Mouse (Mus musculus) stomach, embryonic 15.5 days (tissue): ENCODE results near the gene Tec. TPM values are rescaled to one million over a fixed set of nuclear protein-coding genes. Genes with fewer than 3 reads are reported as not detected.

Source experiments
- ATAC-seq: fragments of 200-750 bp; cut with Nextera tagmentation; 2 replicates; pipeline ENCODE4 v1.8.0; 2017; ENCODE audit warnings: low read depth, moderate number of reproducible peaks, moderate TSS enrichment; ENCODE audit not compliant: insufficient read depth, low FRiP score
- H3K27ac ChIP-seq: fragments of 300-500 bp; sonication (generic); 2 replicates; pipeline ENCODE4 v1.5.1; 2015; ENCODE audit warnings: mild to moderate bottlenecking, inconsistent platforms
- H3K27me3 ChIP-seq: fragments of 300-500 bp; sonication (generic); replicated peaks from 2 replicates; pipeline ENCODE4 v1.6.1; 2015; ENCODE audit warnings: inconsistent platforms
- H3K36me3 ChIP-seq: fragments of 300-500 bp; sonication (generic); 2 replicates; pipeline ENCODE4 v1.6.1; 2015; ENCODE audit warnings: inconsistent platforms
- H3K4me1 ChIP-seq: fragments of 300-500 bp; sonication (generic); 2 replicates; pipeline ENCODE4 v1.6.1; 2015; ENCODE audit warnings: inconsistent platforms
- H3K4me2 ChIP-seq: fragments of 300-500 bp; sonication (generic); 2 replicates; pipeline ENCODE4 v1.6.1; 2015; ENCODE audit warnings: mild to moderate bottlenecking, inconsistent platforms
- H3K4me3 ChIP-seq: fragments of 300-500 bp; sonication (generic); replicated peaks from 2 replicates; pipeline ENCODE4 v1.5.1; 2015; ENCODE audit warnings: inconsistent platforms
- H3K9ac ChIP-seq: fragments of 300-500 bp; sonication (generic); 2 replicates; pipeline ENCODE4 v1.6.1; 2015; ENCODE audit warnings: inconsistent platforms
- H3K9me3 ChIP-seq: fragments of 300-500 bp; sonication (generic); 2 replicates; pipeline ENCODE4 v1.6.1; 2016; ENCODE audit warnings: inconsistent platforms
- WGBS: fragments of 180-500 bp; shearing (Covaris S2); methylation state at CpG from one replicate; pipeline ENCODE4 v1.1.7; 2015; 5-methylcytosine and 5-hydroxymethylcytosine counted together
- polyA plus RNA-seq: library from polyadenylated mRNA; unstranded; fragments of >200 nt; fragmentation: Nextera tagmentation; extraction: Ambion mirVana; gene quantifications from 2 replicates; pipeline ENCODE4 v1.2.1, GENCODE M21; 2015

Tec gene
- polyA plus RNA-seq, 1 experiment from 2014 or later = 10.8 TPM

DNA sequence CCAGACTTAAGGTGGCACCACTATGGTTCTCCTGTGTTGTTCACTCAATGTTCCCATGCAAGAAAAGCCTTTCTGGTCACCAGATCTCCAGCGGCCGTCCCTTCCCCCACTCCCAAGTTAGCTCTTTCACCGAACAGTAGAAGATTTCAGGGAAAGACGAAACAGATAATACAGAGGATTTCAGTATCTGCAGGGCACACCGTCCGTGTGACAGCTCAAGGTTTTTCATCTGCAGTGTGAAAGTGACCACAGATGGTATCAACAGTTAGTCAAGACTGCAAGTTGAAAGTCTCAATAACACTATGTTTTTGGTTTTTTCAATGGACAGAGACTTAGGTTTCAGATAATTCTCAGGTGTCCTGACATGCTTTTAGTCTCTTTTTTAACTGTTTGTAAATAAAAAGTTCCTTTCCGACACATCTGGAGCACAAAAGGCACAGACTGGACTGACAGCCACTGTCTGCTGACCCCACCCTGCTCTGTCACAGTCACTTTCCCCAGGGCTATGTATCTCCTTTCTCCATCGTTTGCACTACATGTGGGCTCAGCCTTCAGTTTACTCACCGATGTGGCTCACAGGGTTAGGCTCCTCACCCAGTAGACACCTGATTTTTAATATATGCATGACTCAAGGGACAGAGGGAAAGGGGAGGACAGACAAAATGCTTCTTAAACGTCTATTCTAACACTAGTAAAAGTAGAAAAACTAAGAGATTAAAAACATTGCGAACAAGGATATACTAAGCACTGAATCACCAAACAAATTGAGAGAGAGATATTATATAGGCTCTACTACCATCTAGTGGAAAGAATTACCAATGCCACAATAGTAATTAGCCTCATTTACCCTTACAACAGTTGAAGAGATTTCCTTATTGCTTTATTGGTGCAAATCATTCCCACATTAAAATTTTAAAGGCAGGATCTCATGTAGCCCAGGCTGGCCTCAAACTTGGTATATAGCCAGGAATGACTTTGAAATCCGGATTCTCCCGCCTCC lies 109.1 kb downstream of the Tec start:
- 65% methylated on average over 13 of the region's 13 CpGs for WGBS
- ATAC-seq = no peak
- H3K4me1 ChIP-seq = no peaks in the 10 kb centered on the region
- no peaks in the 10 kb centered on the region for H3K27me3 ChIP-seq
- H3K9ac ChIP-seq = no peak overlapping the region
- no peak overlapping the region for H3K4me3 ChIP-seq
- H3K36me3 ChIP-seq = no peaks in the 10 kb centered on the region
- no peaks in the 10 kb centered on the region for H3K9me3 ChIP-seq
- no peak overlapping the region for H3K4me2 ChIP-seq
- no peak overlapping the region for H3K27ac ChIP-seq

DNA sequence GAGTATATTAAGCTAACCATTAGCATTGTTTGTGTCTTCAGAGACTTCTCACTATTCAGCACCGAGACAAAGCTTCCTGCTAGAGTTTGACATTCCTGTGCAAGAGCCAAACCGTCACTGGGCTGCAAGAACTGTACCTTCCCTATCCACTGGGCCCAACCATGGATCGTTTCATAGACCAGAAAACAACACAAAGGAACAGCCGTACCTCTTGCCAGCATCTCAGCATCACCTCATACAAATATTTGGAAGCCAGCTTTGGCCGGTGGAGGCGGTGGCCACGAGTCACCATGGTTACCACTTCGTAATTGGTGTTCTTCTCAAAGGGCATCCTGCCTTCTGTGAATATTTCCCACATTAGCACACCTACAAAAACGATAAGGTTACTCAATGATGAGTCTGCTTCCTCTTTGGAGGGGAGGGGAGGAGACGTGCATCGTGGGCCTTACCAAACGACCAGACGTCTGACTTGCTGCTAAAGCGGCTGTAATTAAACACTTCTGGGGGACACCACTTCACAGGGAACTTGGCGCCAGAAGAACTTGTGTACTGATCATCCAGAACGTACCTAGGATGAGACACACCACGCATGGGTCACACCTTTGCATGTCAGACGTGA lies 111.0 kb downstream of the Tec start:
- no peaks in the 10 kb centered on the region for H3K9me3 ChIP-seq
- H3K27ac ChIP-seq = no peak overlapping the region
- no peak overlapping the region for H3K9ac ChIP-seq
- ATAC-seq = no peak
- no peak overlapping the region for H3K4me2 ChIP-seq
- H3K4me3 ChIP-seq = no peak overlapping the region
- 75% methylated on average over 18 of the region's 18 CpGs for WGBS
- no peaks in the 10 kb centered on the region for H3K4me1 ChIP-seq
- no peaks in the 10 kb centered on the region for H3K36me3 ChIP-seq
- H3K27me3 ChIP-seq = no peaks in the 10 kb centered on the region

DNA sequence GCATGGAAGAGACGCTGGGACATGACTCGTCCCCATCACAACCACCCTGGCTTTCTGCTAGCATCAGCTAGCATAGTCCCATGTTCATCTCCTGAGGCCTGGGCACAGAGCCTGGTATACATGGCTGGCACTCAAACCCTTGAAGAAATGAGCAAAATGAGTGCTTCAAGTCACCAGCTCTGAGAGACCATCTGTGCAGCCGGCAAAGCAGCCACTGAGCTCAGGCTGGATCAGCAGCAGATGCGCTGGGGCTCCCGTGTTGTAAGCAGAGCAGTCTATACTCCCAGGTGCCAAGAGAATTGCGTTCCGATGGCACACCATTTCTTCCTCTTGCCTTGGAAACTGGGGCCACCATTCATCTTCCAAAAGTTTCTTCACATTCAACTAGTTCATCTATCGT lies 112.3 kb downstream of the Tec start:
- Histone ChIP-seq H3K4me3 (no peak overlapping the region), H3K9me3 (no peaks in the 10 kb centered on the region), H3K36me3 (no peaks in the 10 kb centered on the region), H3K4me1 (no peaks in the 10 kb centered on the region), H3K9ac (no peak overlapping the region), H3K27me3 (no peaks in the 10 kb centered on the region), H3K4me2 (no peak overlapping the region), H3K27ac (no peak overlapping the region)
- ATAC-seq = no peak
- WGBS = 90% methylated on average over 8 of the region's 8 CpGs

DNA sequence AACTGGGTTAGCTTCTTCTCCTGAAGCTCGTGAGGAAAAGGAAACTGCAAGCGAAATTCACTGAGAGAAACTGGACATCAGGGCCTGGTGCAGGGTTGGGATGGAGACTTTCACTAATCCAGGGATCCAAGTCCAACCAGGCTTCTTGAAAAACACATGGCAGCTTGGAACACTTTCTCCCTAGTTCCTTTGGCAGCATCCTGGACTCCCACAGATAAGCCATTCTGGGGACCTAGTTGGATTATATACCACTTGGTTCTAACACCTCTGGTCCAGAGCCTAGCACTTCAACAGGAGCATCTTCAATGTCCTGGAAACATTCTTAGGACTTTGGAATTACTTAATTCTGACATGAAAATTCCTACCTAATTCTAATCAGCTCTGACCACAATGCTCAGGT lies 113.2 kb downstream of the Tec start:
- H3K9me3 ChIP-seq = no peaks in the 10 kb centered on the region
- no peak for ATAC-seq
- H3K4me3 ChIP-seq = no peak overlapping the region
- no peaks in the 10 kb centered on the region for H3K36me3 ChIP-seq
- no peaks in the 10 kb centered on the region for H3K4me1 ChIP-seq
- no peak overlapping the region for H3K27ac ChIP-seq
- no peak overlapping the region for H3K9ac ChIP-seq
- no peaks in the 10 kb centered on the region for H3K27me3 ChIP-seq
- WGBS = 83% methylated on average over 2 of the region's 2 CpGs
- H3K4me2 ChIP-seq = no peak overlapping the region

- Histone ChIP-seq H3K4me3 (no peak within 1 kb of the TSS), H3K4me2 (no peak within 1 kb of the TSS), H3K27me3 (no peaks in the 10 kb centered on the region), H3K4me1 (no peaks in the 10 kb centered on the region), H3K36me3 (no peaks in the 10 kb centered on the region), H3K9ac (no peak within 1 kb of the TSS), H3K27ac (no peak within 1 kb of the TSS), H3K9me3 (no peaks in the 10 kb centered on the region)
- WGBS = 79% methylated on average over 5 of the region's 5 CpGs
- ATAC-seq = no peak
These were observed 115.7 kb downstream of the Tec start, which contains the start of gene Txk for GRCm38 (mm10) chr5:72752585-72752984. Gene Txk, minus strand, starts transcription at chr5:72752777.

DNA sequence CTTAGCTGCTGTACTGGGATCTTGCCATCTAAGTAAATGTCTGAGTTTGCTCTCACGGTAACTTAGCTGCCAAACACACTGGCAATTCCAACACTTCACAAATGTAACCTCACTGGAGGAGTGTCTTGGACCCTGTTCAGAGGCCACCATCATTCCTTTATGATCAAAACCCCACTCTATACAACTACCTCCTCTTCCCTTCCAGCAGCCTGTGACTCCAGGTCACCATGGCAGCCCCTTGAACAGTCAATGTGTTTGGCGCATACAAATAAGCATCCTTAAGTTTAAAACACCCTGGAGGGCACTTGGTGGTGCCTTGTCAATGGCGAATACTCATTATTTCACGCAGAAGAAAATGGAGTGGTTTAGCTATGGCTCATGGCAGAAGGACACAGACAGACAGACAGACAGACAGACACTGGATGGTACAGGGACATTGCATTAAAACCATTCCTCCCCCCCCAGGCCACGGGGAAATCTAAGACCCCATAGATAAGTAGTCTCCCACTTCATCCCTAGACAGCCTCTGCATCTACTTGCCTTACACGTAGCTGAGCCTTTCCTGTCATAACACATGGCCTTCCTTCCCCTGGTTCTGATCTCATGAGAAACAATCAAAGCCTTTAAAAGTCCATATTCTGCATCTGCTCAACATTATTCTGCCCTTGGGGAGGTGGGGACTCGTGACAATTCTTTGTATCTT lies 117.1 kb downstream of the Tec start:
- WGBS = 86% methylated on average over 7 of the region's 7 CpGs

DNA sequence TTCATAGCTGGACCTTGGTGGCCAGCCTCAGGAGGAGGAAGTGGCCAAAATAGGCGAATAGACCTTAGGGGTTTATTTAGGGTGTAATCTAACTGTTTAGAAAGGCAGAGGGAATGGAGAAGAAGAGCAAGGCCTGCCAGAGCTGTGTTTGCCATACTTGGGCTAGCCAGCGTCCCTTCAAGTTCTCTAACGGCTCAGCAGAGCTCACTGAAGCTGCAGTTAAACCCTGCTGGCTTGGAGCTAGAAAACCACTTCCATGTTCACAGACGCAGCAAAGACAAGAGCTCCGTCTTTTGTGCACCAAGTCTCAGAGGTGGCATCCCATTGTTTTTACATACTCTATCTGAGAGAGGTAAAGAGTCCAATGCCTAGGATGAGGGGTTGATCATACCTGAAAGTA lies 118.1 kb downstream of the Tec start:
- Histone ChIP-seq H3K27me3 (no peaks in the 10 kb centered on the region), H3K9me3 (no peaks in the 10 kb centered on the region), H3K36me3 (no peaks in the 10 kb centered on the region), H3K4me3 (no peak overlapping the region), H3K9ac (no peak overlapping the region), H3K4me1 (no peaks in the 10 kb centered on the region), H3K4me2 (no peak overlapping the region), H3K27ac (no peak overlapping the region)
- no peak for ATAC-seq
- WGBS = 76% methylated on average over 5 of the region's 5 CpGs

More for the DNA sequence above, 117.1 kb downstream of the Tec start:
- H3K9ac ChIP-seq = no peak overlapping the region
- no peaks in the 10 kb centered on the region for H3K4me1 ChIP-seq
- no peak overlapping the region for H3K4me3 ChIP-seq
- H3K27ac ChIP-seq = no peak overlapping the region
- no peaks in the 10 kb centered on the region for H3K27me3 ChIP-seq
- H3K36me3 ChIP-seq = no peaks in the 10 kb centered on the region
- no peak overlapping the region for H3K4me2 ChIP-seq
- no peak for ATAC-seq
- no peaks in the 10 kb centered on the region for H3K9me3 ChIP-seq

DNA sequence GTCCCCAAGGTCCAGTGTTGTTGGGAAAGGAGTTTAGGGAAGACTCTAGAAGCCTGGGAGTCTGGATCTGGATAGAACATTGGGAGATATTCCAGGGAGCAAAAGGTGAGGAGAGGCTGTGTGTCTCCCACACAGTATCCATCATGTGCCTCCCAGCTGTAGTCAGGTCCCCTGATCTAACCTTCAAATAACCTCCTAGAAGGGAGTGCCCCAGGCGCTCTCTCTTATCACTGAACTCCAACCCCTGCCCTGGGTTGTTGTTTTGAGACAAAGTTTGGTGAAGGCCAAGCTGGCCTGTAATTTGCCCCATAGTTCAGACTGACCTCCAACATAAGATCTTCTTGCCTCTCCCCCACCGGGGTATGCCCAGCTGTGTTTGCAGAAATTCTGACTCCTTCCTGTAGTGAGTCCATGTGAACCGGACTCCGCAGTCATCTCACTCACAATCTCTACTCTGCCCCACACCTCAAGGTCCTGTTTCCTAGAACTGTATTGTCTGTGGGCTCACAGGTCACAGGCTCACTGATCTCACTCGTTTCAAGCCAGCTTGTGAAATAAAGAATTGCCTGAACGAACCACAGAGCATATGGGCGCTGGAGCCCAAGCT lies 119.5 kb downstream of the Tec start:
- H3K4me1 ChIP-seq = no peaks in the 10 kb centered on the region
- no peak overlapping the region for H3K9ac ChIP-seq
- H3K4me2 ChIP-seq = no peak overlapping the region
- 0 out of 2 replicates have a peak, but pooled peaks have one; percentile 22 for ATAC-seq
- 50% methylated on average over 7 of the region's 7 CpGs for WGBS
- no peaks in the 10 kb centered on the region for H3K36me3 ChIP-seq
- H3K4me3 ChIP-seq = no peak overlapping the region
- H3K27me3 ChIP-seq = no peaks in the 10 kb centered on the region
- no peaks in the 10 kb centered on the region for H3K9me3 ChIP-seq
- no peak overlapping the region for H3K27ac ChIP-seq

DNA sequence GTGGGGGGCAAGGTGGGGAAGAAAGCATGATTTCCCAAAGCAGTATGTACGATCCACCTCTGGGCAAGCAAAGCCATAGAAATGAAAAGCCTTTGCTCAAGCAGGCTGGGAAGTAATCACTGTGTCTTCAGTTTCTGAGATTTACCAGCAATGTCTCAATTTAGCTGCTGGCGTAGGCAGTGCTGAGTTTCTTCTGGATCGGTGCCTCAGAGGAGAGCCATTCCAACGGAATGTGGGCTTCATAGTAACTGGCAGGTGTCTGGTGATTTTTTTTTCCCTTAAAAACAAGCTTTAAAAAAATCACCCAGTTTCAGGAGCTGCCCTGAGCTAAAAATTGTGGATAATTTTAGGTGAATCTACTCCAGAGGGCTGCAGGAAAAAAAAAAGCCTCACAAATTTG lies 120.9 kb downstream of the Tec start:
- WGBS = 71% methylated on average over 4 of the region's 4 CpGs

GRCm38 (mm10) chr5:72746461-72746860 lies 121.8 kb downstream of the Tec start:
- no peak overlapping the region for H3K4me2 ChIP-seq
- H3K4me3 ChIP-seq = no peak overlapping the region
- no peaks in the 10 kb centered on the region for H3K4me1 ChIP-seq
- no peak for ATAC-seq
- no peak overlapping the region for H3K27ac ChIP-seq
- H3K27me3 ChIP-seq = no peaks in the 10 kb centered on the region
- H3K9me3 ChIP-seq = no peaks in the 10 kb centered on the region
- H3K36me3 ChIP-seq = no peaks in the 10 kb centered on the region
- H3K9ac ChIP-seq = no peak overlapping the region
- 47% methylated on average over 4 of the region's 4 CpGs for WGBS

More for the DNA sequence above, 120.9 kb downstream of the Tec start:
- Histone ChIP-seq H3K4me3 (no peak overlapping the region), H3K9ac (no peak overlapping the region), H3K36me3 (no peaks in the 10 kb centered on the region), H3K4me1 (no peaks in the 10 kb centered on the region), H3K27me3 (no peaks in the 10 kb centered on the region), H3K4me2 (no peak overlapping the region), H3K9me3 (no peaks in the 10 kb centered on the region), H3K27ac (no peak overlapping the region)
- no peak for ATAC-seq

GRCm38 (mm10) chr5:72743103-72743502 lies 125.2 kb downstream of the Tec start:
- no peak overlapping the region for H3K4me3 ChIP-seq

More at GRCm38 (mm10) chr5:72743103-72743502, 125.2 kb downstream of the Tec start:
- Histone ChIP-seq H3K4me1 (no peaks in the 10 kb centered on the region), H3K9ac (no peak overlapping the region), H3K9me3 (no peaks in the 10 kb centered on the region), H3K36me3 (no peaks in the 10 kb centered on the region), H3K27me3 (no peaks in the 10 kb centered on the region), H3K27ac (no peak overlapping the region), H3K4me2 (no peak overlapping the region)
- 92% methylated on average over 6 of the region's 6 CpGs for WGBS
- ATAC-seq = no peak
